Mouse (Mus musculus) brain, adult 2 months (tissue): Measurements from ENCODE around the gene Inpp5k.

ENCODE experiments used
- DNase-seq: peaks from one replicate; pipeline ENCODE4 v3.0.0; 2011; ENCODE audit warnings: low read depth, low spot score

Inpp5k gene

GRCm38 (mm10) chr11:75620136-75620780 is 10.5 kb upstream of the Inpp5k start:
- peak; percentile 91 for DNase-seq

- peak; percentile 29 for DNase-seq
Measured at GRCm38 (mm10) chr11:75621426-75621825, 9.4 kb upstream of the Inpp5k start.

- no peak for DNase-seq
Measured at GRCm38 (mm10) chr11:75622588-75623329, 8.0 kb upstream of the Inpp5k start.

- DNase-seq: no peak
Measured at GRCm38 (mm10) chr11:75624102-75624554, 6.7 kb upstream of the Inpp5k start.

- peak; percentile 78 for DNase-seq
Measured at GRCm38 (mm10) chr11:75625820-75626219, 5.0 kb upstream of the Inpp5k start.

GRCm38 (mm10) chr11:75630098-75630497 is 690 bp upstream of the Inpp5k start:
- no peak for DNase-seq

GRCm38 (mm10) chr11:75631561-75632225 is 905 bp downstream of the Inpp5k start:
- peak; percentile 63 for DNase-seq

- no peak for DNase-seq
Measured at GRCm38 (mm10) chr11:75632921-75633320, 2.1 kb downstream of the Inpp5k start.

GRCm38 (mm10) chr11:75634801-75635200 is 4.0 kb downstream of the Inpp5k start:
- no peak for DNase-seq

GRCm38 (mm10) chr11:75635315-75635714 is 4.5 kb downstream of the Inpp5k start:
- no peak for DNase-seq

GRCm38 (mm10) chr11:75643323-75643722 is 12.5 kb downstream of the Inpp5k start:
- no peak for DNase-seq

GRCm38 (mm10) chr11:75644684-75645083 is 13.9 kb downstream of the Inpp5k start:
- no peak for DNase-seq

- peak; percentile 84 for DNase-seq
Measured at GRCm38 (mm10) chr11:75647681-75648211, 17.0 kb downstream of the Inpp5k start.

GRCm38 (mm10) chr11:75649155-75649561 is 18.4 kb downstream of the Inpp5k start:
- no peak for DNase-seq

GRCm38 (mm10) chr11:75650311-75650710 is 19.5 kb downstream of the Inpp5k start, which contains the start of gene Myo1c:
Gene Myo1c, plus strand, starts transcription at chr11:75650504.
- DNase-seq: no peak

- DNase-seq: no peak
Measured at GRCm38 (mm10) chr11:75650958-75651425, 20.2 kb downstream of the Inpp5k start.

GRCm38 (mm10) chr11:75651426-75652221 is 20.8 kb downstream of the Inpp5k start:
- peak; percentile 85 for DNase-seq

- peak; percentile 27 for DNase-seq
Measured at GRCm38 (mm10) chr11:75652222-75652941, 21.6 kb downstream of the Inpp5k start.

- DNase-seq: no peak
Measured at GRCm38 (mm10) chr11:75652942-75653684, 22.3 kb downstream of the Inpp5k start.
